Mouse (Mus musculus): ENCODE measurements at regions not wholly inside any gene's neighbourhood (a gene's known extent, or its start where the extent isn't known, plus 50 kb on each side); places are given as distances from the start of the nearest gene placed in this dataset.

GRCm38 (mm10) chr5:43088650-43089397, 144.1 kb upstream of the Cpeb2 start:
- in situ Hi-C loops (cut with MseI, MboI) = no loop called here

GRCm38 (mm10) chr5:43089475-43089874, 143.5 kb upstream of the Cpeb2 start:
- in situ Hi-C loops (cut with MseI, MboI) = no loop called here

- in situ Hi-C loops (cut with MseI, MboI) = no loop called here
Measured at GRCm38 (mm10) chr5:43089941-43090340, 143.0 kb upstream of the Cpeb2 start.

GRCm38 (mm10) chr5:43093647-43094326, 139.2 kb upstream of the Cpeb2 start:
- in situ Hi-C loops (cut with MseI, MboI) = no loop called here

GRCm38 (mm10) chr5:43094329-43094898, 138.6 kb upstream of the Cpeb2 start:
- in situ Hi-C loops (cut with MseI, MboI) = no loop called here

GRCm38 (mm10) chr5:43102000-43102459, 130.9 kb upstream of the Cpeb2 start:
- in situ Hi-C loops (cut with MseI, MboI) = no loop called here

GRCm38 (mm10) chr5:43102590-43102989, 130.4 kb upstream of the Cpeb2 start:
- in situ Hi-C loops (cut with MseI, MboI) = no loop called here

- in situ Hi-C loops (cut with MseI, MboI) = no loop called here
Measured at GRCm38 (mm10) chr5:43103728-43104127, 129.2 kb upstream of the Cpeb2 start.

- in situ Hi-C loops (cut with MseI, MboI) = no loop called here
Measured at GRCm38 (mm10) chr5:43105528-43105927, 127.4 kb upstream of the Cpeb2 start.

- in situ Hi-C loops (cut with MseI, MboI) = no loop called here
Measured at GRCm38 (mm10) chr5:43107436-43108259, 125.3 kb upstream of the Cpeb2 start.

GRCm38 (mm10) chr5:43108260-43108589, 124.7 kb upstream of the Cpeb2 start:
- in situ Hi-C loops (cut with MseI, MboI) = no loop called here

- in situ Hi-C loops (cut with MseI, MboI) = no loop called here
Measured at GRCm38 (mm10) chr5:43110122-43110521, 122.8 kb upstream of the Cpeb2 start.

GRCm38 (mm10) chr5:43111740-43112139, 121.2 kb upstream of the Cpeb2 start:
- in situ Hi-C loops (cut with MseI, MboI) = no loop called here

- in situ Hi-C loops (cut with MseI, MboI) = no loop called here
Measured at GRCm38 (mm10) chr5:43113405-43114119, 119.4 kb upstream of the Cpeb2 start.

GRCm38 (mm10) chr5:43115507-43115906, 117.5 kb upstream of the Cpeb2 start:
- in situ Hi-C loops (cut with MseI, MboI) = no loop called here

- in situ Hi-C loops (cut with MseI, MboI) = no loop called here
Measured at GRCm38 (mm10) chr5:43116821-43117220, 116.1 kb upstream of the Cpeb2 start.

- in situ Hi-C loops (cut with MseI, MboI) = no loop called here
Measured at GRCm38 (mm10) chr5:43121065-43121464, 111.9 kb upstream of the Cpeb2 start.

- in situ Hi-C loops (cut with MseI, MboI) = no loop called here
Measured at GRCm38 (mm10) chr5:43124301-43124700, 108.7 kb upstream of the Cpeb2 start.

- in situ Hi-C loops (cut with MseI, MboI) = no loop called here
Measured at GRCm38 (mm10) chr5:43125774-43126536, 107.0 kb upstream of the Cpeb2 start.

GRCm38 (mm10) chr5:43130377-43130776, 102.6 kb upstream of the Cpeb2 start:
- in situ Hi-C loops (cut with MseI, MboI) = no loop called here
